Mouse (Mus musculus) liver, adult 2 months (tissue): ENCODE data around the gene Nnat.

ENCODE experiments used
- CTCF ChIP-seq: fragments of 200-500 bp; IDR thresholded peaks from 2 replicates; pipeline ENCODE4 v1.5.1; 2011; ENCODE audit warnings: low read depth, low read length, control low read depth
- POLR2A ChIP-seq: fragments of 200-500 bp; IDR thresholded peaks from 2 replicates; pipeline ENCODE4 v1.6.1; 2011; ENCODE audit warnings: low read length, control low read depth; ENCODE audit not compliant: insufficient read depth; ENCODE audit errors: extremely low read depth

GRCm38 (mm10) chr2:157536476-157537081 is 23.3 kb upstream of the Nnat start:
- TF ChIP-seq CTCF (no peak), POLR2A (no peak)
